Mouse (Mus musculus): ENCODE measurements at regions not wholly inside any gene's neighbourhood (a gene's known extent, or its start where the extent isn't known, plus 50 kb on each side); places are given as distances from the start of the nearest gene placed in this dataset.
"Not testable (repeated sequence)": the region's sequence is repeated elsewhere in the genome, so short reads cannot be mapped to it uniquely, and the experiment has no call there.

GRCm38 (mm10) chr10:9459145-9459544 lies 215.9 kb downstream of the Samd5 start:
- no peak for DNase-seq

GRCm38 (mm10) chr10:9458466-9458865 lies 216.5 kb downstream of the Samd5 start:
- no peak for DNase-seq

- no peak for DNase-seq
These were observed 217.8 kb downstream of the Samd5 start for GRCm38 (mm10) chr10:9457222-9457621.

DNA sequence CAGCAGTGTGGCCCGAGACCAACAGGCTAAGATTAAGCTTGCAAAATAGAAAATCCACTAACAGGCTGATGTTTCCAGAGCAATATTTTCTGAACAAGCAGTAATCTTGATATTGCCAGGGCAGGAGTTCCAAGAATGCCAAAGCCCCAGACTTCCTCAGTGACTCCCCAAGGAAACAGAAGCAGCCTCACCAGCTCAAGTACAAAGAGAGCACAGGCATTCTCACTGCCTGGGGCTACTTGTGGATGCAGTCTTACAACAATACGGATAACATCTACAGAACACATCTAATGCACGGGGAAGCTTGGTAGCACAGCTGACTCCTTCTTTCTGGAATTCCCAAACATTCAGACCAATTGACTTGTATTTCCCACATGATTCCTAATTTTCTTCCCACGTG lies 235.9 kb downstream of the Samd5 start:
- DNase-seq: peak; percentile 10

GRCm38 (mm10) chr10:9438366-9438765 lies 236.6 kb downstream of the Samd5 start:
- DNase-seq: no peak

DNA sequence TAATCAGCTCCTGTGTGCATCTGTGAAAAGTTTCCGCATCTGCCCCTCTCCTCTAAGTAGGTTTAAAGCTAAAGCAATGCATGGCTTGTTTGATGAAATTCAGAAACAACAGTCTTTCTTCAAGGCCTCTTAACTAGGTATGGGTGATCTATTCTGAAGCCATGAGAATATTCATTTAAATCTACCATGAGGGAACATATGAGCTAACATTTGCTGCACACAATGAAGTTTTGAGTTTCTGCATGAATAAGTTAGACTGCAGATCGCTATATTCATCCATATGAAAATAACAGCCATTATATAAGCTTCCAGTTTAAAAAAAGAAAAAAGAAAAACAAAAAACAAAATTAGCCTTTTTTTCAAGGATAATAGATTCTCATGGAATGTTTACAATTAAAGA lies 245.9 kb downstream of the Samd5 start:
- peak; percentile 36 for DNase-seq

DNA sequence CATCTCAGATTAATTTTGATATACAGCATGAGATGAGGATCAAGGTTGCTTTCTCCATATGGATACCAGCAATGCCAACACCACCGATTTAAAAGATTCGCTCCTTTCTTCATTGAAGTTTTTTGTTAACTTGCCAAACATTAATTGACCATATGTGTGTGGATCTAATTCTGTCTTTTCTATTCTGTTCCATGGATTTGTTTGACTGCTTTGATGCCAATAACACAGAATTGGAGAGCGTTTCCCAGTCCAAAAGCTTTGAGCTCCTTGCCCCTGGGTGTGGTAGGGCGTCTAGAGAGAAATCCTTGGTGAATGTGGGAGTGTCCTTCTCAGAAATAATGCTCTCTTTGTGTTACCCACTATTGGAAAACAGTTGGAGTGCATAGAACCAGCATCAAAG lies 254.3 kb downstream of the Samd5 start:
- no peak for DNase-seq

- no peak for DNase-seq
These were observed 258.3 kb downstream of the Samd5 start for GRCm38 (mm10) chr10:9416685-9417084.

DNA sequence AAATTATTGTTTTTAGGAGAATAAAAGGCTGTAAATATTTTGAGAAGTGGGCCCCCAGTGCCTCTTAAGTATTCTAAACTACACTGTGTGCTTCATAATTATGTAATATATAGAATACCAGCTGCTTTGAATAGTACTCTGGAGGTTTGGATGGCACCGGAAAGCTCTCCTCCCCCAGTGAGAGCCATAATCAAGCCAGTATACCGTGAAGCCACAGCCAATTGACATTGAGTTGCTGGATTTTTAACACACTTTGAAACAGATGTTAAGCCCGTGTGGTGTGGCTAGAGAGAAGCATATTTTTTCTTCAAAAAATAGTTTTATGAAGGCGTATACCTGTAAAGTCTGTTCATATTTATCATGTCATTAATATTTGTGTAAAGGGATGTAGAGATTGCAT lies 268.9 kb downstream of the Samd5 start:
- DNase-seq: no peak

- DNase-seq: no peak
These were observed 269.6 kb downstream of the Samd5 start for GRCm38 (mm10) chr10:9405417-9405816.

DNA sequence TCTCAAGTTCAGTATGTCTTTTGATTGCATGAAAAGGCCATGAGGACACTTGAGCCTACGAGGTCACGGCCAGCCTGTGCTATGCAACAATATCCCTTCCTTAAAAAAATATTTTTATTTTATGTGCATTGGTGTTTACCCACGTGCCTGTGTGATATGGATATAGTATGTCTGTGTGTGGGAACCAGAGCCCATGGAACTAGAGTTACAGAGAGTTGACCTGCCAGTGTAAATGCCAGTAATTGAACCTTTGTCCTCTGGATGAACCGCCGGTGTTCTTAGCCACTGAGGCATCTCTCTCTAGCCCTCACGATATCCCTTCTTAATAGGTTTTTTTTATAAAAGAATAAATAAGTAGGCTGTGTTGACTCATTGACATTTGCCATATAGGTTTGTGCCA lies 270.0 kb downstream of the Samd5 start:
- no peak for DNase-seq

DNA sequence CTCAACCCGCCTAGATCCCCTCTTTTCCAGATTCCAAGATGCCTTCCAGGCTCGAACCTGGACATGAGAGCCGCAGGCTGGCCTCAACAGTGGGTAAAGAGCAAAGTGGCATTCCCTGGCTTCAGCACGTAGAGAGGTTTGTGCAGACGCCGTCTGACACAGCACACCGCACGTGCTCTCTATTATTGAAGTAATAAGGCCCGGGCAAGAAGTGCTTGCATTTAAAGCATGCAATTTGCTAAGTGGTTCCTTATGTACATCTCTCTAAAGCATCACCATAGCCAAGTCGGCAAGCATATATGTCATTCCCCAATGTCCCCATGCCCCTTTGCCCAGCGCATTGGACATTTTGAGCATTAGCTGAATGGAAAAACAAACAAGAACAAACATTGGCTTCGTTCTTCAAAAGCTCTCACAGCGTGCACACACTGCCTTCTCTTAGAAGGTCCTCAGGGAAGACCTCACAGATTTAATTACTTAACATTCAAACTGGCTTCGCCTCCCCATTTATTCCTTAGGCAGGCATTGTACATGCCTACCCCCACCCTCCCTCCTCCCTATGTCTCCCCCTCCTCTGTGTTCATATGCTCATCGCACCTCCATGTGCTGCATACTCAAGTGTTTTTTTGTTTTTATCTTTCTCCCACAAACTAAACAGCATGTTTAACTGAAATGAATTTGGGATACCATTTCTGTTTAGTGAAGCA lies 273.9 kb downstream of the Samd5 start:
- no peak for DNase-seq

GRCm38 (mm10) chr10:9377440-9378101 lies 297.4 kb downstream of the Samd5 start:
- DNase-seq: no peak

GRCm38 (mm10) chr10:9362306-9362865 lies 312.6 kb downstream of the Samd5 start:
- no peak for DNase-seq

GRCm38 (mm10) chr10:9338207-9338801 lies 336.7 kb downstream of the Samd5 start:
- DNase-seq: peak; percentile 17

- no peak for DNase-seq
These were observed 340.7 kb downstream of the Samd5 start for GRCm38 (mm10) chr10:9334245-9334845.

- DNase-seq: peak; percentile 11
These were observed 343.3 kb downstream of the Samd5 start for GRCm38 (mm10) chr10:9331694-9332093.

GRCm38 (mm10) chr10:9328324-9328723 lies 346.7 kb downstream of the Samd5 start:
- no peak for DNase-seq

DNA sequence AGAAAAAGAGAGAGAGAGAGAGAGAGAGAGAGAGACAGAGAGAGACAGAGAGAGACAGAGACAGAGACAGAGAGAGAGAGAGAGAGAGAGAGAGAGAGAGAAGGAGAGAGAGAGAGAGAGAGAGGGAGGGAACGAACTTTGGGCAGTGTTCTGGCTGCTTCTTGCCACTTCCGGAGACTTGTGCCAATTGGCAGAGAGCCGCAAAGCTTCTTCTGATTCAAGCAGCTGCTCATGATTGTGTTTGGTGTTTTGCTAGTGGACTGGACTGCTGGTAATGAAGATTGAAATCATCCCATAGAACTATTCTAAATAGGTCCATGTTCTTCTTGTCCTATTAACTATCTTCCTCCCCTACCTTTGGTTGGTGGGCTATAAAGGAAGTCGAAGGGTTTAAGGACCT lies 347.1 kb downstream of the Samd5 start:
- not testable (repeated sequence) for DNase-seq

- DNase-seq: no peak
These were observed 362.7 kb downstream of the Samd5 start for GRCm38 (mm10) chr10:9312326-9312725.

GRCm38 (mm10) chr10:9310346-9310745 lies 364.7 kb downstream of the Samd5 start:
- no peak for DNase-seq

DNA sequence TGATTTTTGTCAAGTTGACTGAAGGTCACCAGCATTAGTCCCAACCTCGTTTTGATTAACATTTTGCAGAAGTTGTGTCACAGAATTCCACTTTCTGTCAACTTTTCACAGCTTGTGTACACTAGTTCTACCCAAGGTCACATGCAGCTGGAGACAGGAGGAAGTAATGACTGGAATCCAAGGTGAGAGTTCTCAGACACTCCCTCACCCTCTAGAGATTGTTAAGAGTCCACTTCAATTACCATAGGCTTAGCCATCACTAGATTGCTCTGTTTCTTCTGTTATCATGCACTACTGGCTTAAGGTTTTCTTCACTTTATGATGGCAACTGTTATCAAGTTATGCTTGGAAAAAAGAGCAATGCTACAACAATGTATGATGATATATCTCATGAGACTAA lies 379.0 kb downstream of the Samd5 start:
- DNase-seq: no peak

GRCm38 (mm10) chr10:9295269-9295668 lies 379.7 kb downstream of the Samd5 start:
- DNase-seq: no peak

DNA sequence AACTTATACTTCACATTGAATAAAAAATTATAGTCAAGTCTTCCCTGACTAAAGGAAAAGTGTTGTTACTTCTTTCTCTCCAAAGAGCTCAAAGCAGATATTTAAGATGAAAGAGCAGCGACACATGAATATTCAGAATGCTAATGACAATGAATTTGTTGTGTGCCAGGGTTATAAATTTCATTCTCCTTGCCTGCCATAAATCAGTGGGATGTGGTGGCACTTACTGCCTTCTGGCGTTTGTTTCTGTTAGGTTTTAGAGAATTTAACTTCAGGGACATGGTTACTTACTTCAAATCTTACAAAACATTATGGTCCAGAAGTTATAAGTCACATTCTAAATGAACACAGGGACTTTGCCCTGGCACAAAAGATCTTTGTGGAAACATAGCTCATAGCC lies 380.4 kb downstream of the Samd5 start:
- DNase-seq: no peak

All from retina, postnatal 1 day (tissue).